Mouse (Mus musculus): Measurements from ENCODE around the gene Cacna2d3.
A peak's percentile ranks its signal among the peaks of the same experiment; 100 is the strongest.

Gene Cacna2d3

DNA sequence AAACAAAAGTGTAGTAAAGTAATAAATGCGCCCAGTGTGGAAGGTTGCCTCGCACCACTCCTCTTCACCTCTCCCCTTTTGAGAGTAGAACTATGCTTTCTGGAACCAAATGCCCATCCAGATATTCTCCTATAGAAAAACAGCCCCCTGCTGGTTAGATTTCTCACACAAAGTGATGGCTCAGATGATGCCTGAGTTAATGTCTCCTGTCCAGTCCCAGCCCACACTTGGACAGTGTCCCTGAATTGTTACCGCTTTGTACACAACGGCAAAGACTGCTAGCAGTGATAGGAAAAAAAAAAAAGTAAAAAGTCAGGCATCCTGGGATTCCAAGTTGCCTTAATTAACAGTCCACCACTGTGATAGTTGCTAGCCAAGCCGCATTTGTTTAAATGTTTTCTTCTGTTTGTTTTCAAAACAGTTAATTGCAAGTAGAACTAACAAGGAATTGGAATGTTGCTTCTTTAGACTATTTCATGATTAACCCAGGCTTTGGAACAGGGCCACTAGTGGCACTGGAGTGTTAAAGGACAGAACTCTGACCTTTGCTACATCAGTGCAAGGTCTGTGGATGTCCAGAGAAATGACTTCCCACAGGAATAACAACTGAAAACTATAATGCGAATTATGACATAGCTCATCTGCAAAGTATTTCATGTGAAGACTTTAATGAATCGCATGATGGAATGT lies 733.3 kb downstream of the Cacna2d3 start:
- DNase-seq: no peak

- DNase-seq: no peak
Measured at GRCm38 (mm10) chr14:28984276-28984675, 737.4 kb downstream of the Cacna2d3 start.

DNA sequence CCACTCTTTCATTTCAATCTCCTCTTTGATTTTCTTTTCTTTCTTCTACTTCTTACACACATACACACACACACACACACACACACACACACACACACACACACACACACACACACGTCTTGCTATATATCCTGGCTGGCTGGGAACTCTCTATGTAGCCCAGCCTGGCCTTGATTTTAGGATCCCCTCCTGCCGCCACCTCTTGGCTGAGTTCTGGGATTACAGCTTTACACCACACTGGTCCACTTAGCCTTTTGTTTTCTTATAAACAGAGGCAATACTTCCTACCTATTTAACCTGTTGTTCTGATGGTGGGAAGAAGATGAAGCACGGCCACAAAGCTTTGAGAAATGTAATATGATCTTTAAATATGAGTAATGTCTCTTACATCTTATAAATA lies 741.2 kb downstream of the Cacna2d3 start:
- DNase-seq: no peak

DNA sequence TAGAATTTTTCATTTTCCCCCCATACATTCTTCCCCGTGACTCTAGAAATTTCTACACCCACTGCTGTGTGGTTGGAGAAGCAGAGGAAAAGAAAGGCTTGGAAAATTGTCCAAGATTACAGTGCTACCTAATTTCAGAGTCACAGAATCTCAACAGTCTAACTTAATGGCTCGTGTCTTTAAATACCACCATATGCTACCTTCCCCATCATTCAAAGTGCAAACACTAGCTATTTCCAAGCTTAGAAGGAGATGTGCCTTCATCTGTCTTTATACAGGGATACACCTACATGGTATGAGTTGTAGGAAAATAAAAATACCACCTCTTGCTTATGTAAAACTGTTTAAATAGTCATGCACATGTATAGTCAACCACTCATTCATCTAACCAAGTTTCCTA lies 742.4 kb downstream of the Cacna2d3 start:
- DNase-seq: no peak

- no peak for DNase-seq
Measured at GRCm38 (mm10) chr14:28972620-28973019, 749.0 kb downstream of the Cacna2d3 start.

DNA sequence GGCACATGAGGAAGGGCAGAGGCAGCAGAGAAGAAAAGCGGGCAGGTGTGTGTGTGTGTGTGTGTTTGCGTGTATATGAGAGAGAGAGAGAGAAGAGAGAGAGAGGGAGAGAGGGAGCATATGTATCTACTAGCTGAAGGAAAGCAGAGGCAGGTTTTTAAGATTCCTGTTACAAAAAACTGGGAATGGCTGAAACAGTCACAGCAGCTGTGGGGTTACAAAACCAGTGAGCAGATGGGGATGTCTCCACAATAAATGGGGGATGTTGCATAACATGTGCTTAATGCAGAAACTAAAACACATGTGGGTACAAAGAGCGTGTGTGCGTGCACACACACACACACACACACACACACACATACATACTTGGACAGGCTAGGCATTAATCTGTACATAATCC lies 752.4 kb downstream of the Cacna2d3 start:
- no peak for DNase-seq

- DNase-seq: no peak
Measured at GRCm38 (mm10) chr14:28966881-28967280, 754.8 kb downstream of the Cacna2d3 start.

GRCm38 (mm10) chr14:28961379-28961778 lies 760.3 kb downstream of the Cacna2d3 start:
- DNase-seq: no peak

- DNase-seq: no peak
Measured at GRCm38 (mm10) chr14:28959042-28959441, 762.6 kb downstream of the Cacna2d3 start.

DNA sequence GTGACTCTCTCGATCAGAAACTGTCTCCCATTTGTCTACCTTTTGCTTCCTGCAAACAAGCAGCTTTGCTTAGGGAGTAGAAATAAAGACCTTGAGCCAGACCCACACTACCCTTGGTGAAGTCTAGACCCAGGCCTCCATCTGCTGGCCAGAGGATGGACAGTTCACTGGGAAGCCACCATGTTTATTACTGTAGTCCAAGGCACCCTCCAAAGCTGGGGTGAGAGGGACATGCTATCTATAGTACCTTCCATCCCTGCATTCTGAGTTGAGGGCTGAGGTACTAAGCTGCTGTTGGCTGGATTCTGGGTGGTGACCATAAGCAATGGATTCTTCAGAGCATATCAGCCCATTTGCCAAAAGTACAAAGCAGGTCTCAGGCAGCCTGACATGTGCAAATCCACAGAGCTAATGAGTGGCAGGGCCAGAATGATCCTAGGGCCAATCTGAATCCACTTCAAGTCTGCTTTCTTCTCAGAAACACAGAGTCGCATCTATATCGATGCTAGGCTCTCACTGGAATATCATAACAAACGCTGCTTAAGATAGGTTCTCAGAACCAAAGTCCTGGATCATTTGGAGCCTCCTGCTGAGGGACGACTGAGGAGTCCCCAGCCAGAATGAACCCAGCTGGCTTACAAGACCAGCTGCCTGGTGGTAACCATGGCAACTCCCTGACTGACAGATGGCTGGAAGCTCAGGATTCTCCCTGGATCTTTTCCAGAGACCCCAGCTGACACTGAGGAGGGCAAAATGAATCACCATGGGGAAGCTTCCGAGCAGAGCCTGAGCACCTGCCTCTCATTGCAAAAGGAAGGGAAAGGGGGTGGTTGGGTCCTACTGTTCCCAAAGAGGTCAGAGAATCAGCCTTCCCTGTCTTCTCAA lies 763.3 kb downstream of the Cacna2d3 start:
- peak; percentile 75 to 79 for DNase-seq

GRCm38 (mm10) chr14:28955181-28955580 lies 766.5 kb downstream of the Cacna2d3 start:
- DNase-seq: no peak

DNA sequence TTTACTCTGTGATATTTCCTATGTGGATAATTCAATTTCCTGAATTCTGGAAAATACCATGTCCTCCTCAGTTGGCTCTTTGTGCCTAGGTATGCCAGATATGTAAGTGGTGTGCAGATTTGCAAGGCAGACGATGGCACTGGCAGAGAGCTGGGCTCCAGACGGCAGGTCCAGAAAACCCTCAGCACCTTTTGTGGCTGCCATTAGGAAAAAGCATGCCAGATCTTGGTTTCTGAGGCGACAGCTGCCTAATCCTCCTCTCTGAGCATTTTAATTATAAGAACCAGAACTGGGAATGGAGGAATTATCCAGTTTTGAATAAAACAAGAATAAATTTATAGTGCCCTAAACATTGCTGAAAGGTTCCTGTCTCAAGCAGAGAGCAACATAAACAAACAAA lies 767.1 kb downstream of the Cacna2d3 start:
- peak; percentile 17 to 23 for DNase-seq

- no peak for DNase-seq
Measured at GRCm38 (mm10) chr14:28954086-28954485, 767.6 kb downstream of the Cacna2d3 start.

DNA sequence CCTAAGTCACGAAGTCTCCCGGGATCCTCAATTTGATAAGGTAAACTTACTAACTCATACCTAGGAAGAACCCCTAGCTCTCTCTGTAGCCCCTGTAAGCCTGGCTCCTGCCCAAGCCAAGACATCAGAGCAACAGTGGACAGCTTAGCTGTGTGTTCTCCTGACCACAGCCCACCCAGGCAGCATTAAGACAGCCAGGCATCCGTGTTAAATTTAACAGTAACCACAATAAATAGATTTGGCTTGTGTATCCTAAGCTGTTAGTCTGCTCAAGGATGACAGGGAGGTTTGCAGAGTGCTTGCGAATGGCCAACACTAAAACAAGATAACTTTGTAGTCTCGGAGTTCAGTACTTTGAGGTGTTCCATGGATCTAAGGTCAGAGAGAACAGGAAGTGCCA lies 768.3 kb downstream of the Cacna2d3 start:
- DNase-seq: no peak

DNA sequence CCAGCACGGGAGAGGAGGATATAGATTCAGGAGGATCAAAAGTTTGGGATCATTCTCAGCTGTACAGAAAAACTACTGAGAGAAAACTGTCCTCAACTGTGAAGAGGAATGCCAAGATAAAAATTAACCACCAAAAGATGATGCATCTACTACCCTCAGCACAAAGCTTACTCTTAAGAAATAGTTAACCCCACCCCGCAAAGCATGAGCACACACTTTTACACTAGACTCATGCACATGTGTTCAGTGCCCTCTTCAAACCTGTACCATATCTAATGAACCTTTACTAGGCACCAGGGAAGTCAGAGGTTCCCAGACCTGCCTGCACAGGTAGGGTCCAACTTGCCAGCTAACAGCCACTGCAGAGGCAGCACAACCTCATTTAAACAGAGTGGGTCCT lies 771.2 kb downstream of the Cacna2d3 start:
- no peak for DNase-seq

DNA sequence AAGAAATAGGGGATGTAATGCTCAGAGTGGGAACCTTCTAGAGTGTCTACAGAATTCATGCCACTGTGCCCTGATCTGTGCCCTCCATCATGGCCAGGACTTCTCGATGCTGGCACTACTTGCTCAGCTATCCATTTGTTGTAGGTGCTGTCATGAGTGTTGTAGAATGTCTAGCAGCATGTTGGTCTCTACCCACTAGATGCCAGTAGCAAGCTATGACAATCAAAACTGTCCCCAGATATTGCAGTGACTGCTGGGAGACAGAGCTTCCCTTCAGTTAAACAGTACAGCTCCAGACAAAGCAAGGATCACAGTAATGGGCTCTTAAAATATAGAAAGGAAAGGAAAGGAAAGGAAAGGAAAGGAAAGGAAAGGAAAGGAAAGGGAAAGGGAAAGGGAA lies 771.9 kb downstream of the Cacna2d3 start:
- no peak for DNase-seq

DNA sequence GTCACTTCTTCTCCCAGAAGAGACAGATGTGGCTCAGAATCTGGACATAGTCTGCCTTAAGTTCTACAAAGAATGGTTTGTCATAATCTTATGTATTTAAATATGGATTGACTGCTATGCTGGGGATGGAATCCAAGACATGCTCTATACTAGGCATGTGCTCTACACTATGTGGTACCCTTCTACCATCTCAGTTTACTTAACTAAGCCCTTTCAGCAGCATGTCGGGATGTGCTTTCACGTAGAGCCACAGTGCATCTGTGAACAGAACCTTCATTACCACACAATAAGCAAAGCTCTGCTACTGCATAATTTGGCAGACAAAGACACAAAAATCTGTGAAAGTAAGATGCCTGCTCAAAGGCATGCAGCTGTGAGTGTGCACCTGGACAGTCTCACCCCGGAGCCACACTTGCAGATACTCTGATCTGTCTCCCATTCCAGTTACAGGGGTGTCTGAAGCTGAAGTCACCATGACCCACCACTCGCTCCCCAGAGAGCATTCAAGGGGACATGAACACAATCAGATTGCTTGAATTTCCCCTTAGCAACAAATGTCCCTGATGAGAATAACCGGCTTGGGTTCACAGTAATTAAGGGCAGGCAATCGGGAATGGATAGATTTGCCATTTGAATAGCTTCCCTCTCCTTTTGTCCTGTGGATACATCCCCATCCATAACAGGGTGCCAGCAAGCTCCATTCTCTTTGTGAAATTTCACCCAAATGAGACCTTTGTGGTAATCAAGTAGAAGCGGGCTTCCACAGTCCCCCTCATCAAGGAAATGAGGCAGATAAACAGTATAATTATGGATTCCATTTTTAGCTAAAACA lies 773.4 kb downstream of the Cacna2d3 start:
- no peak for DNase-seq

DNA sequence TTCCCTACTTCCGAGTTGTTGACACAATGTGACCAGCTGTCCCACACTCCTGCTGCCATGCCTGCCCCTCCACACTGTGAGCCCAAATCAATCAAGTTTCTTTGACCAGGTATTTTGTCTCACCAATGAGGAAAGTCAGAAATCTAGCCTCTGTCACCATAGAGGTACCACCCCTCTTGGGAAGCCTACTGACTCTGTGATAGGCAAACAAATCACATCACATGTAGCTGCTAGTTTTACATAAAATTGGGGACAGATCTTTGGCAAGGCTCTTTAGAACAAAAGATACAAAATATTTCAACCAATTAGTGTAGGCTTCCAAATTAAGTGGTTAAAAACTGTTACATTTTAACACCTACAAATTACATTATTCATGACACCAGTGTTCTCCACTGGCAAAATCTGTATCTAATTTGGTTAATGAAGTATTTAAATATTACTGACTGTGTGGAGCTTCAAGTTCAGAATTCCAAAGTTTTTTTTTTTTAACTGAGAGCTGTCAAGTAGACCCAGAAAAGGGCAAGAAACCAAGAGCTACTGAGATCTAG lies 788.8 kb downstream of the Cacna2d3 start:
- no peak for DNase-seq

DNA sequence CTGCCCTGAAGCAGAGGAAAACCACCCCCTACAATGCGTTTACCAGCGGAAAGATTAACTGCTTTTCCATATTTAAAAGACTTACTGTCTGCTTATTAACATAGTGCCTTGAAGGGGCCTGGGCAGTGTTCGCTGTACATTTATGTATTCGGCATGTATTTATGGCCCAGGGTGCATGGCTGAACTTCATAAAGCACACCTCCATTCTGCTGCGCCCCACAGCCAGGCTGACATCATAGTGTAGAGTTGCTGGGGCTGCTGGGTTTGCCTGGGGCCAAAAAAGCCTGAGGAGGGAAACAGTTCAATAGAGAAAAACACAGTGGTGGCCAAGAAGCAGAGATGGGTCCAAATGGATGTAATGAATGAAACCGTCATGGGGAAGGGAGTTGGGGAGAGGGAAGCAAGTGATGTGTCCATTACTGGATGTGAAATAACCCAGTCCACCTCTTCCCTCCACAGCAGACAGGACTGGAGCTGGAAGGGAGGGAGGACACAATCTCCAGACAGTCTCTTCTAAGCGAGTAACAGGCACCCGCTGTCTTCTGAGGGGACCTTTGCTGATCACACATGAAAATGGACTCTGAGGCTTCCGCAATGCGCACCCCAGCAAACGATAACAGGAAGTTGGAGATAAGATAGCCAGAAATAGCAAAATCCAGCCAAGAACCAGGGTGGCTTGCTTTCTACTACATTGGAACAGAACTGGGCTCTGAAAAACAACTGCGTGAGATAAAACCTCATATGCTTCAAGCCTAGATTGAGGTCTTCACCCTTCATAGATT lies 798.3 kb downstream of the Cacna2d3 start:
- no peak for DNase-seq

GRCm38 (mm10) chr14:28918871-28919270 lies 802.8 kb downstream of the Cacna2d3 start:
- no peak for DNase-seq

GRCm38 (mm10) chr14:28915004-28915403 lies 806.7 kb downstream of the Cacna2d3 start:
- DNase-seq: no peak

DNA sequence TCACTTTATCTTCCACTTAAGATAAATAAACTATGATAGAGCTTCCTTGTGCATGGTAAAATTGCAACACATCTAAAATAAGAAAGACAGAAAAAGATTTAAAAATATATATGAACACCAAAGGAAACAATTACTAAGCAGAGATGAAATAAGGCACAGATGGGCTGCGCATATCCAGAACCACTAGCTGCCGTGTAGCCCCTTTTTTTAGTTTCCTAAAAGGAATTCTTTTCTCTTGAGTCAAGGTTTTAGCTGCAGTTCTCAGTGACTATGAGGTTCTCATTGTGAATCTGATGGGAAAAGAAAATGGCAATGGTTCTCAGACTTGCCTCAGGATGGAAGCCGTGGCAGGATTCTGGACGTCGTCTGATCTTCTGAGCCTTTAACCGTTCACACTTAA lies 814.0 kb downstream of the Cacna2d3 start:
- no peak for DNase-seq

All from cerebellum, adult 18-20 months (tissue).